Mouse (Mus musculus): ENCODE data around the gene Lrch1. TPM values are rescaled to one million over a fixed set of nuclear protein-coding genes. Genes with fewer than 3 reads are reported as not detected.

Gene Lrch1
- total RNA-seq, 2 experiments from 2014 or later, result 3.0 to 4.4 TPM

DNA sequence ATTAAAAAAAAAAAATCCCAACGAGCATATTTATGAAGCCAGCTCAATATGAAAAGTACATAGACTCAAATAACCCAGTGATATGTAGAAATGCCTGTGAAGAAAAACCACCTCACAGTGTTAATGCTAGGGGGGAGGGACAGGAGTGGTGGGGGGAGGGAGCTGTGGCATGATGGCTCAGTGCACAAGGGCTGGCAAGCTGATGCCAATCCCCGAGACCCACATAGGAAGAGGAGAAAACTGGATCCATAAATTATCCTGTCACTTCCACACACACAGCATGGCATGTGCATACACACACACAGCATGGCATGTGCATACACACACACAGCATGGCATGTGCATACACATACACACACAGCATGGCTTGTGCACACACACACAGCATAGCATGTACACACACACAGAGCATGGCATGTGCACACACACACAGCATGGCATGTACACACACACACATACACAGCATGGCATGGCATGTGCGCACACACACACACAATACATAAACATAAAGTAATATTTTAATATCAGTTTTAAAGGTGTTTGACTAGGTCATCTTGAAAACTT is 54.5 kb downstream of the Lrch1 start:
- DNase-seq, result no peak
- TF ChIP-seq CTCF (IDR thresholded peaks at IDR 0.05), result no peak
- intact Hi-C loops (cut with DNase I), result no loop called here
- no peak overlapping the region for H3K27ac ChIP-seq
- no peak overlapping the region for H3K4me3 ChIP-seq

DNA sequence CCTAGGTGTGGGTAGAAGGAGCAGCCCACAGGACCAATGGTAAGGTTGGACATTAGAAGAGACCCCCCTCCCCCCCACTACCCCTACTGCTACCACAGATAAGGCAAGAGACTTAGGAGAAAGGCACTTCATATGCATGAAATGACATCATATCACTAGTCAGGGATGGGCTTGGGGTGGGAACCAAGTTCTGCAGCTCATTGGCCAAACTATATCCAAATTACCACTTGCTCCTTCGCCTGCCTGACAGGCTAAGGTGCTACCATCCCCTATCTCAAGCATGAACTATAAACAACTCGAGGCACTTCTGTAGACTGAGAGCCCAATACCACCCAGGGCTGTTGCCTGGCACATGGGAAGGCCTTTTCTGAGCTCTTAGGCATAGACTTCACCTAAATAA is 58.4 kb downstream of the Lrch1 start:
- DNase-seq, result no peak
- no peak overlapping the region for H3K27ac ChIP-seq
- intact Hi-C loops (cut with DNase I), result no loop called here
- no peak for TF ChIP-seq CTCF (IDR thresholded peaks at IDR 0.05)
- H3K4me3 ChIP-seq, result no peak overlapping the region

DNA sequence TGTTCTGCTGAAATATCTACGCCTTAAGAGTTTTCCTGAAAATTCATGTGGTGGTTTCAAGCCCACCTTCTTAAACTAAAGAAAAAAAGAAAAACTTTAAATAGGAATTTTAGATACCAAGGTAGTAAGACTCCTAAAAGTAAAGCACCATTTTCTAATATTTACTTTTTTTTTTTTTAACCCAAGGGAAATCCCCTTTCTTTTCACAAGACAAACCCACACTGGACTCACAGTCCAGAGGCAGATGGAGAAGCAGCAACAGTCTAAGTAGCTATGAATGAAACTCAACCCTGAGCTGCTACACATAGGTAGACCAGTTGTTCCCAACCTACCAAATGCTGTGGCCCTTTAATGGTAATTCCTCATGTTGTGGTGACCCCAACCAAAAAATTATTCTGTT is 59.6 kb downstream of the Lrch1 start:
- no peak overlapping the region for H3K27ac ChIP-seq
- no peak overlapping the region for H3K4me3 ChIP-seq
- TF ChIP-seq CTCF (IDR thresholded peaks at IDR 0.05), result no peak
- intact Hi-C loops (cut with DNase I), result no loop called here
- DNase-seq, result no peak

DNA sequence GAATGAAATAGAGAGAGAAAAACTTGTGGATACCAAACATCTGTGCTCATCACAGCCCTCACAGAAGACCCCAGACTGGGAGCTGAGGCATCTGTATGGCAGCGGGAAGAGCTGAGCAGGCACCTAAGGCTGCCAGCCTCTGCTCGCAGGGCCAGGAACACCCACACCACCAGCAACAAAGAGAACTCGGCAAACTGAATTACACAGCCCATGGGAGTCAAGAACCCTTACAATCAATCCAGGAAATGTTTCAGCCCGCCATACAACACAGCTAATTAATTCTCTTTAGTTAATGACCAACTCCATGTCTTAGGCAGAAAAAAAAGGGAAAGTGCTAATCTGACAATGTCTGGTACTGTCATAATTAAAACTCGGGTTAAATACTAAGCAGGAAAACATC is 61.2 kb downstream of the Lrch1 start:
- intact Hi-C loops (cut with DNase I), result no loop called here

DNA sequence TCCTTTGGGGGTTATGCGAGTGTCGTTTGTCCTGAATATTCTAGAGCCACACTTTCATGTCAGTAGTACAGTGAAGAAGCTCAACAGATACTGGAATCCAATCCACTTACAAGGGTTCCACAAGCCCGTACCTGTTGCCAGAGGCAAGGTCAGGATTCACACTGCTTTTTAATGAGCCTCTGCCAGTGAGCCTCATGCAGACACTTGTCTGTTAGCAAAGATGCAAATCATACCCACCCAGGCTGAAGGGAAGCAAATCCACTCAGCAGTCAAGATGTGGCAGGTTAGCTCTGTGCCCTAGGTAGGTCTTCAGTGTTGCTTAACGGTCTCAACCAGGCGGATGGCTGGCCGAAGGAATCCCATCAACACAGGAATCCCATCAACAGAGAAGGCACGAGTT is 62.8 kb downstream of the Lrch1 start:
- intact Hi-C loops (cut with DNase I), result no loop called here
- DNase-seq, result no peak
- no peak for TF ChIP-seq CTCF (IDR thresholded peaks at IDR 0.05)
- 0 out of 2 replicates have a peak overlapping the region, but pooled peaks have one; percentile 31 for H3K27ac ChIP-seq
- H3K4me3 ChIP-seq, result no peak overlapping the region

More for the DNA sequence above, 61.2 kb downstream of the Lrch1 start:
- DNase-seq, result no peak
- TF ChIP-seq CTCF (IDR thresholded peaks at IDR 0.05), result no peak
- Histone ChIP-seq H3K4me3 (no peak overlapping the region), H3K27ac (no peak overlapping the region)

DNA sequence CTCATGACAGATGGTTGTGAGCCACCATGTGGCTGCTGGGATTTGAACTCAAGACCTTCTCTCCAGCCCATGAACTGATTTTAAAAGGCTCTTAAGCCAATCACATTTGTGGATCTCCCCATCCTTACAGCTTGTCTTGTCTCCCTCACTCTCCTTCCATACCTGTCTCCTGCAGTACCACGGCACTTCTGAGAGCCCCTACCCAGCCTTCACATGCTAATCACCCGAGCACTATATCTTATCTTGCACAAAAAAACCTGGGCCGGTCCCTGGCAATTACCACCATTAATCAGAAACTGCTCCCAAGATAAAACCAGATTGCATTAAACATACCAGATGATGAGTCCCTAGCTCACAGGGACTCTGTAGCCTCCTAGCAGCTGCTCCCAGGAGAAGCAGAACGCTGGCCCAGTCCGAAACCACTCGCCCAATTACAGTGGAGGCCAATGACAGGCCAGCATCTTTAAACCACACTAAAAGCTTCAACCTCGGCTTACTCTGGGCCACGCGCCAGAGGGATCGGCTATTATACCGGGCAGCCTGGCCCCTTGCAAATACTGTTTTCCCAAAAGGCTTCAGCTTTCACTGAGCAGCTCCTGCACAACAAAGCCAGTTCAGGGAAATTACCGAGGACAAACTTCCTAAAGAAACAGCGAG is 63.5 kb downstream of the Lrch1 start:
- no peak for TF ChIP-seq CTCF (IDR thresholded peaks at IDR 0.05)

DNA sequence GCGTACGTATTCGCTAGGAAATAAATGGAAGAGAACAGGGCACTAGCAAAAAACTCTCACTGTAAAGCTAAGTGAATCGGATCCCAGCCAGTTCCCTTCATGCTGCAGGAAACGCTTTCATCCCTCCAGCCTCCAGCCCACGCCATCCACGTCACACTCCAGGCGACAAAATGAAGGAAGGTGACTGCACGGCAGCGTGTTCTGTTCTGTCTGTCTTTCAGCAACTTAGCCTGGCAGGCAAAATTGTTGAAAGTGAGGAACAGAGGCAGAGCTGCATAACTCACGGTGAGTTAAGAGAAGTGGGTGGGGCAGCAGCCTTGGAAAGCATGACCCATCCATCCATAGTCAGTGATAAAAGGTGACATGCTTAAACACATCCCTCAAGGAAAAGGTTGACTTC is 64.5 kb downstream of the Lrch1 start:
- no peak for DNase-seq
- intact Hi-C loops (cut with DNase I), result no loop called here
- TF ChIP-seq CTCF (IDR thresholded peaks at IDR 0.05), result no peak
- Histone ChIP-seq H3K4me3 (no peak overlapping the region), H3K27ac (no peak overlapping the region)

More for the DNA sequence above, 63.5 kb downstream of the Lrch1 start:
- intact Hi-C loops (cut with DNase I), result no loop called here
- Histone ChIP-seq H3K27ac (peak overlapping the region; percentile 46), H3K4me3 (peak overlapping the region; percentile 7; the same call in 1 of the 2 replicates)
- DNase-seq, result peak; percentile 73

DNA sequence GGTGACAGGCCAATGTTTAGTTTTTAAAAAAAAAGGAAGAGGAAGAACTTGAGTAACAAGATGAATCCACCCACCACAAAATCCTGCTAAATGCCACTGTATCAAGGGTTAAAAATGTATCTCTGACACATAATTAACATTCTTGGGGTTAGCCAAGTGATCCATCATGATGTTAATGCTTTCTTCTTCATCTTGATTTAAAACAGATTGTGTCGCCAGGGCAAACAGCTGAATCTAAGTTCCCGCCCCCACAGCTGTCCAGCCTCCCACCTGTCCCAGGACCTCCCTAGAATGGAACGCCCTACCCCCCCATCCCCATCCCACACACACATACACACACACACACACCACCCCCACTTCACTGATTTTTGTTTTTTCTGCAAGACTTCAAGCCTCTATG is 64.9 kb downstream of the Lrch1 start:
- intact Hi-C loops (cut with DNase I), result no loop called here

DNA sequence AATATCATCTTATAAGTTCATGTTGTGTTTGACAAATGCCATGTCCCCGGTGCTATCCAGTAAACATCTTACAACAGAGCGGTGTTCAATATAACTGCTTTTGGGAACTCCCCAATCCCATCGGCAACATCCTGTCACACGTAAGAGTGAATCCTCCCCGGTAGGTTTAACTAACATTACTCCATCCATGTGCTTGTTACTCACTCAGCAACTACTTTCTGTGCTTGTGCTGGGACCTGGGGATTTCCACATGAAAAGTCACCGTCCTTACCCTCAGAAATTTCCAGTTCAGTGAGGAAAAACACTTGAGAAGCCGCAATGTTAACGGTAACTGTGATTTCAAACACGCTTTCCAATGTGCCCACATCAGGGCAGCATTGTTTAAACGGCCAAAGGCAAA is 66.8 kb downstream of the Lrch1 start:
- intact Hi-C loops (cut with DNase I), result no loop called here
- DNase-seq, result no peak
- H3K4me3 ChIP-seq, result no peak overlapping the region
- no peak overlapping the region for H3K27ac ChIP-seq
- no peak for TF ChIP-seq CTCF (IDR thresholded peaks at IDR 0.05)

More for the DNA sequence above, 64.9 kb downstream of the Lrch1 start:
- no peak for TF ChIP-seq CTCF (IDR thresholded peaks at IDR 0.05)
- H3K4me3 ChIP-seq, result no peak overlapping the region
- no peak overlapping the region for H3K27ac ChIP-seq
- DNase-seq, result no peak

DNA sequence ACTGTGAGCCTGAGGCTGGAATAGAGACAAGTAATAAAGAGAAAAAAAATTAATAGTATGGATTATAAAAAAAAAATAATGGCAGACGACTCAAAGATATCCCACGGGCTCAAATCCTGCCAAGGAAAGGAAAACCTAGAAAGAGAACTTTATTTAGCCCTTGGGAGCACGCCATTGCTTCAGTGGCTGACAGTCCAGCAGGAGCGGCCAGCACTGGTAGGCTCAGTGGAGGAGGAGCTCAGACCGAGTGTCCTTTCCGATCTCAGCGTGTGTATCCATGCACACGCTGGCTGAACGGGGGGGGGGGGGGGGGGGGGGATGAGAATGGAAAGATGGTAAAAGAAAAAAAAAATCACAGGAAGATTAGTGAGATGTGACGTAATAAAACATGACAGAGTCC is 68.2 kb downstream of the Lrch1 start:
- TF ChIP-seq CTCF (IDR thresholded peaks at IDR 0.05), result no peak
- H3K27ac ChIP-seq, result no peak overlapping the region
- intact Hi-C loops (cut with DNase I), result no loop called here
- DNase-seq, result peak; percentile 54
- no peak overlapping the region for H3K4me3 ChIP-seq

DNA sequence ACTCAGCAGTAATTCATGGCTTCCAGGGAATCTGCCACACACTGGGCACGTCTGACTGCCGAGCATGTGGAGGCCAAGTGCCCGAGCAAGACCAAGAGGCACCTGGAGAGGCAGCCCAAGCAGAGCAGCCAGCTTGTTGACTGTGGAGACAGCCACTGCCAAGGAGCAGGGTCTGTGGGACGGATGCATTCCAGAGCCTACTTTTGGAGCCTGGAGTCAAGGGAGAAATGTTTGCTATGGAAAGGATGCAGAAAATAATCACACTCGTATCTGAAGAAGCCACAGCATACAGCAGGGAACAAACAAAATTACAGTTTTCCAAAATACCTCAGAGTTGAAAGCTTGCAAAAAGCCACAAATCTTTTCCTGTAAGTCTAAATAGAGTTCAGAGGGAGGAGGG is 70.4 kb downstream of the Lrch1 start:
- intact Hi-C loops (cut with DNase I), result no loop called here
- Histone ChIP-seq H3K4me3 (no peak overlapping the region), H3K27ac (peak overlapping the region; percentile 40; the same call in 1 of the 2 replicates)
- TF ChIP-seq CTCF (IDR thresholded peaks at IDR 0.05), result no peak
- no peak for DNase-seq

DNA sequence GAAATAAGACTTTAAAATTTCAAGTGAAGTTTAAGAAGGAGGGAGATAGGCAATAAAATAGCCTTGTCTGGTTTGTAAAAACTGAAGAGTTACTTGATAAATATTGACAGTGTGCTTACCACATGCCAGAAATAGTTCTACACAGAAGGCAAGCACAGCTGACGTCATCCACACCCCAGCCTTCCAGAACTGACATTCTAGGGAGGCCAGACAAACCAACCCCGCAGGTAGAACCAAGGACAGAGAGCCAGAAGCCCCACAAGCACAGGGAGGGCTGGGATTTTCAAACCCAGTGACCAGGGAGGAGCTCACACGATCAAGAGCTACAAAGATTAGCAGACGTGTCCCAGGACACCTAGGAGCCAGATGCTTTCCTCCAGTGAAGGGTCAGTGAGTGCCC is 76.5 kb downstream of the Lrch1 start:
- Histone ChIP-seq H3K27ac (no peak overlapping the region), H3K4me3 (no peak overlapping the region)
- intact Hi-C loops (cut with DNase I), result no loop called here
- no peak for TF ChIP-seq CTCF (IDR thresholded peaks at IDR 0.05)
- DNase-seq, result no peak

DNA sequence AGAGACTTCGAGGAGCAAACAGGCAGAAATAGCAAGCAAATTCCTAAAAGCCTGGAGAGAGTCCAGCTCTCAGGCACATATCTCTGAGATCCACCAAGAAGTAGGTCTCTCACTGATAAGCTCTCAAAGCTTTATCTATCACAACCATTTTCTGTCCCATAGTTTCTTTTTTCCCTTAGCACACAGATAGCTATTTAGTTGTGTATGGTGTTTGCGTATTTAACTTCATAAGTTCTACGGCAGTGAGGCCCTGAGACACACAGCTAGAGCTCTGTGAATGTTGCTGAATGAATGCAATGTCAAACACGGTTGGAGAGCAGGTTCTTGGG is 78.8 kb downstream of the Lrch1 start:
- intact Hi-C loops (cut with DNase I), result no loop called here
- no peak for DNase-seq
- no peak overlapping the region for H3K27ac ChIP-seq
- no peak overlapping the region for H3K4me3 ChIP-seq
- no peak for TF ChIP-seq CTCF (IDR thresholded peaks at IDR 0.05)

Data from gastrocnemius, adult 2 months (tissue).